Mouse (Mus musculus): ENCODE data around the gene Dag1.
"Not testable (repeated sequence)": the region's sequence is repeated elsewhere in the genome, so short reads cannot be mapped to it uniquely, and the experiment has no call there.

Gene Dag1

GRCm38 (mm10) chr9:108263690-108264190 lies at the start of gene Dag1:
TSS of gene Dag1 (minus strand) at chr9:108263958.
- DNase-seq (ENCODE audit: low read depth) = peak; percentile 83

- DNase-seq (ENCODE audit: low read depth) = no peak
Measured at GRCm38 (mm10) chr9:108308141-108308540, 44.4 kb upstream of the Dag1 start.

- no peak for DNase-seq (ENCODE audit: low read depth)
Measured at GRCm38 (mm10) chr9:108307021-108307807, 43.5 kb upstream of the Dag1 start.

- DNase-seq (ENCODE audit: low read depth) = no peak
Measured at GRCm38 (mm10) chr9:108306571-108306980, 42.8 kb upstream of the Dag1 start.

- DNase-seq (ENCODE audit: low read depth) = peak; percentile 100
Measured at GRCm38 (mm10) chr9:108305629-108306520, 42.1 kb upstream of the Dag1 start, which contains the start of the genes Rhoa and Tcta. TSS of gene Rhoa (plus strand) at chr9:108306129. TSS of gene Tcta (minus strand) at chr9:108306160.

GRCm38 (mm10) chr9:108305170-108305569 lies 41.4 kb upstream of the Dag1 start:
- DNase-seq (ENCODE audit: low read depth) = no peak

- DNase-seq (ENCODE audit: low read depth) = no peak
Measured at GRCm38 (mm10) chr9:108304716-108305115, 41.0 kb upstream of the Dag1 start.

- no peak for DNase-seq (ENCODE audit: low read depth)
Measured at GRCm38 (mm10) chr9:108301853-108302252, 38.1 kb upstream of the Dag1 start.

- no peak for DNase-seq (ENCODE audit: low read depth)
Measured at GRCm38 (mm10) chr9:108296453-108297355, 32.9 kb upstream of the Dag1 start, which contains the start of gene Amt. TSS of gene Amt (plus strand) at chr9:108296853.

- no peak for DNase-seq (ENCODE audit: low read depth)
Measured at GRCm38 (mm10) chr9:108290773-108291172, 27.0 kb upstream of the Dag1 start.

- DNase-seq (ENCODE audit: low read depth) = peak; percentile 98
Measured at GRCm38 (mm10) chr9:108290016-108290750, 26.4 kb upstream of the Dag1 start, which contains the start of gene Nicn1. TSS of gene Nicn1 (plus strand) at chr9:108290429.

- no peak for DNase-seq (ENCODE audit: low read depth)
Measured at GRCm38 (mm10) chr9:108289347-108289746, 25.6 kb upstream of the Dag1 start.

- DNase-seq (ENCODE audit: low read depth) = not testable (repeated sequence)
Measured at GRCm38 (mm10) chr9:108287526-108288238, 23.9 kb upstream of the Dag1 start.

- peak; percentile 70 for DNase-seq (ENCODE audit: low read depth)
Measured at GRCm38 (mm10) chr9:108284410-108284809, 20.7 kb upstream of the Dag1 start.

- peak; percentile 90 for DNase-seq (ENCODE audit: low read depth)
Measured at GRCm38 (mm10) chr9:108280071-108280828, 16.5 kb upstream of the Dag1 start.

- DNase-seq (ENCODE audit: low read depth) = no peak
Measured at GRCm38 (mm10) chr9:108278697-108279450, 15.1 kb upstream of the Dag1 start.

GRCm38 (mm10) chr9:108275331-108275659 lies 11.5 kb upstream of the Dag1 start:
- no peak for DNase-seq (ENCODE audit: low read depth)

GRCm38 (mm10) chr9:108274476-108275330 lies 10.9 kb upstream of the Dag1 start:
- no peak for DNase-seq (ENCODE audit: low read depth)
